Mouse (Mus musculus) gastrocnemius, adult 2 months (tissue): ENCODE results near the gene Fzd9. TPM values are rescaled to one million over a fixed set of nuclear protein-coding genes. Genes with fewer than 3 reads are reported as not detected.
A peak's percentile ranks its signal among the peaks of the same experiment; 100 is the strongest.

Source experiments
- DNase-seq: peaks from one replicate; pipeline ENCODE4 v3.0.0; 2022
- H3K27ac ChIP-seq: fragments of 200-600 bp; 2 replicates; pipeline ENCODE4 v1.8.1; 2022; ENCODE audit warnings: mild to moderate bottlenecking
- H3K4me3 ChIP-seq: fragments of 200-600 bp; 2 replicates; pipeline ENCODE4 v1.8.1; 2022; ENCODE audit warnings: mild to moderate bottlenecking, moderate library complexity
- CTCF ChIP-seq: fragments of 200-600 bp; IDR thresholded peaks from 2 replicates; pipeline ENCODE4 v1.8.1; 2022; ENCODE audit warnings: antibody characterized with exemption, mild to moderate bottlenecking, moderate library complexity
- intact Hi-C: fragments of 180-260 bp; cut with DNase I; formaldehyde crosslinking; loops from one replicate; pipeline ENCODE4 v1.15.1; 2025
- total RNA-seq, 2 experiments: library from RNA; stranded (reverse); gene quantifications; 2 replicates each; pipeline ENCODE4 v1.2.3; 2021

Fzd9 gene
- total RNA-seq, 2 experiments from 2014 or later, result 23.1 to 52.1 TPM

GRCm38 (mm10) chr5:135264548-135264947 lies 13.5 kb upstream of the Fzd9 start:
- no peak overlapping the region for H3K4me3 ChIP-seq
- no peak for DNase-seq
- TF ChIP-seq CTCF, result no peak
- H3K27ac ChIP-seq, result no peak overlapping the region
- intact Hi-C loops, result no loop called here

DNA sequence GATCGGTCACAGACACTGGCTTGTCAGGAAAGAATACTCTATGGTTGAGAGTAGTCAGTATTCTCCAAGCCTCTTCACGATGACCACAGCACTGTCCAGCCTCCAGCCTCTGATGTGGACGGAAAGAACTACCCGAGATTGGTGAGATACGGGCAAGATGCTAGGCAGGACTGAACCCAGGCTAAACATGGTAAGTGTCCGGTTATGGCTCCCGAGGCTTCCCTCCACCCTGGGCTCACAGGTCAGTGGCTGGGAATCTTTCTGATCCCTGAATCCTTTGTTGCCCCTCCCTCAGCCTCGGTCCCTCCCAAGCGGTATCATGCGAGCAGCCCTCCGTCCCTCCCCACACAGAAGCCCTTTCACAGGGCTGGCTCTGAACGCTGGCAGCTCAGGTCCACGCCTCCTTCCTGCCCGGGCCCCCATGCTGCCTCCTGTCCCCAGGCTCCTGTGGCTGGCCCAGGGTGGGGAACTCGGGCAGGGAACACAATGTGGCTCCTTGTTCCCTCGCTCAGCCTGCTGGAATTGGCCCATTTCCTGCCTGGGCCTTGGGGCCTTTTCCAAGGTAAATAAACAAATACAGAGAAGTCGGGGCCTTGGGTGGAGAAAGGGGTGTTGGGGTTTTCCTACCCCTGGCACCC lies 13.0 kb upstream of the Fzd9 start:
- no peak for DNase-seq
- intact Hi-C loops, result no loop called here

DNA sequence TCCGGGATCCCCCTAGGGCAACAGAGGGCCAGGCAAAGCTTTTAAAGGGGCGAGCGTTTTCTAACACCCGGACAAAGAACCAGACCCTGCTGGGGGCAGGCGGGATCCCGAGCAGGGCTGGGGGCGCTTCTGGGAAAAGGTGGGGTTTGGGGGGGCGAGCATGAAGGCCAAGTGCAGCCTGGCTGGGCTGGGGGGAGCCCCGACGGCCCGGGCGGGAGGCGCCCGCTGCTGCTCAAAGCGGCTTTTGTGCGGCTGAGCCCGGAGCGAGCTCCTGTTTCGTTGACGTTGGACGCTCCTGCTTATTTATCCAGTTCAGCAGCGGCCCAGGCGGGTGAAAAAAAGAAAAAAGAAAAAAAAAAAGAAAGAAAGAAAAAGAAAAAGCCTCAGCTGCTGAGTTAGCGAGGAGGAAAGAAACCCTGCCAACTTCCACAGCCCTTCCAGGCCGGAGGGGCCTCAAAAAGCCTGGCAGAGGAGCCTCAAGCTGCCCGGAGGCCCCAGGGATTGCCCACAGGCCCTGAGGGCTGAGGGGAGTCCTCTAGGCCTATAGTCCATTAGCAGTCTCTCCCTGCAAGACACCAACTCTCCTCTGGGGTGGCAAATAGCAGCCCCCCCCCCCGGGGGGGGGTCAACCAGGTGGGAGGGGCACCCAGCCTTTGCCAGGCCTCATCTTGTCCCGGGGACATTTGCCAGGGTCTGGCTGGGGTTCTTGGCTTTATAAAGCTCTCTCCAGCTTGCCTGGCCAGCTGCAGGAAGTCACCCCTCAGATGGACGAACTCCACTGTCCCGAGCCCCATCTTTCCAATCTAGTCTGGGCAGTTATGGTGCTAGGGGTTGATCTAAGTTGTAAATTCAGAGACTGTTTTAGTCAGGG lies 7.5 kb upstream of the Fzd9 start:
- intact Hi-C loops, result no loop called here
- peak overlapping the region; percentile 51 for H3K27ac ChIP-seq
- DNase-seq, result no peak
- no peak for TF ChIP-seq CTCF
- peak overlapping the region; percentile 49 for H3K4me3 ChIP-seq

More for the DNA sequence above, 13.0 kb upstream of the Fzd9 start:
- peak overlapping the region; percentile 28; the same call in 1 of the 2 replicates for H3K27ac ChIP-seq
- peak overlapping the region; percentile 34 for H3K4me3 ChIP-seq
- TF ChIP-seq CTCF, result no peak

- DNase-seq, result no peak
- Histone ChIP-seq H3K27ac (no peak overlapping the region), H3K4me3 (no peak overlapping the region)
- TF ChIP-seq CTCF, result peak; percentile 23
- intact Hi-C loops, result no loop called here
Observed at GRCm38 (mm10) chr5:135257559-135257958, 6.5 kb upstream of the Fzd9 start.

DNA sequence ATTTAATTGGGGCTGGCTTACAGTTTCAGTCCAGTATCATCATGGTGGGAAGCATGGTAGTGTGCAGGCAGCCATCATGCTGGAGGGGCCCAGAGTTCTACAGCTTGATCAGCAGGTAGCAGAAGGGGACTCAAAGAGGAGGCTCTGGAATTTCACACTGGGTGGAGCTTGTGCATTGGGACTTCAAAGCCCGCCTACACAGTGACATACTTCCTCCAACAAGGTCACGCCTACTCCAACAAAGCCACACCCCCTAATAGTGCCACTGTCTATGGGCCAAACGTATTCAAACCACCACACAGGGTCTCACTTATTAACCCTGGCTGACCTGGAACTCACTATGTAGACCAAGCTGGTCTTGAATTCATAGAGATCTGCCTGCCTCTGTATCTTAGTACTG lies 5.1 kb upstream of the Fzd9 start:
- Histone ChIP-seq H3K4me3 (no peak overlapping the region), H3K27ac (no peak overlapping the region)
- no peak for TF ChIP-seq CTCF
- no peak for DNase-seq
- intact Hi-C loops, result no loop called here

DNA sequence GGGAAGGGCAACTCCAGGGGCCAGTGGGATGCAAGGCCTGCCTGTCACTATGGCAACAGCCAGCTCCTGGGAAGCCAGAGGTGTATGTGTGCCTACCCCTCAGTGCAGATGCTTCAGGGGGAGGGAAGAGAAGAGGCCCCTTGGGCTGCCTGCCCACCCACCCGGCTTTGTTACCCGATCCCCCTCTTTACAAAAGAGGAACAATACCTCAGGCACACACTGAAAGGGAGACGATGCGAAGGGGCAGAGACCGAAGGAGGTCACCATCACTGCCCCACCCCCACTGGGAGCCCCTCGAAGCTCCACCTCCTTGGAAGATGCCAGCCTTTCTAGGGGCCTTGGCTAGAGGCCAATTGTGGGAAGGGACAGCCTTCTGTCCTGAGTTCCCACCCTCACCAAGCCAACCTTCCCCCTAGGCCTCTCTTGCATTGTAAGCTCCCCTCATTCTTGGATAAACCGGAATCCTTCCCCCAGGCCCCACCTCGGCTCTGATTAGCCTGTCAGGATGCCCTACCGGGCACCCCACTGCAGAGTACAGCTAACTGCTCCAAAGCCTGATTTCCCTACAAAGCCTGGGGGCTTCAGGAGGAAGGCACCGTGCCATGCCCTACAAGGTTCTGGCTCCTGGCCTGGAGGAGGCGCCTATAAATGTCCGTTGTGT lies 2.8 kb upstream of the Fzd9 start:
- no peak overlapping the region for H3K27ac ChIP-seq
- DNase-seq, result no peak
- intact Hi-C loops, result no loop called here
- TF ChIP-seq CTCF, result no peak
- H3K4me3 ChIP-seq, result no peak overlapping the region

GRCm38 (mm10) chr5:135250186-135251078 lies 598 bp downstream of the Fzd9 start:
- peak overlapping the region; percentile 84 for H3K27ac ChIP-seq
- peak; percentile 65 for DNase-seq
- intact Hi-C loops, result loop anchor here (2.0 kb wide), 1 partner anchor 20 kb away; no protein-coding TSS in a partner anchor
- peak overlapping the region; percentile 82 for H3K4me3 ChIP-seq
- no peak for TF ChIP-seq CTCF

- peak overlapping the region; percentile 82 for H3K4me3 ChIP-seq
- TF ChIP-seq CTCF, result no peak
- intact Hi-C loops, result no loop called here
- H3K27ac ChIP-seq, result peak overlapping the region; percentile 84
- DNase-seq, result no peak
Observed at GRCm38 (mm10) chr5:135248956-135249676, 1.9 kb downstream of the Fzd9 start.

DNA sequence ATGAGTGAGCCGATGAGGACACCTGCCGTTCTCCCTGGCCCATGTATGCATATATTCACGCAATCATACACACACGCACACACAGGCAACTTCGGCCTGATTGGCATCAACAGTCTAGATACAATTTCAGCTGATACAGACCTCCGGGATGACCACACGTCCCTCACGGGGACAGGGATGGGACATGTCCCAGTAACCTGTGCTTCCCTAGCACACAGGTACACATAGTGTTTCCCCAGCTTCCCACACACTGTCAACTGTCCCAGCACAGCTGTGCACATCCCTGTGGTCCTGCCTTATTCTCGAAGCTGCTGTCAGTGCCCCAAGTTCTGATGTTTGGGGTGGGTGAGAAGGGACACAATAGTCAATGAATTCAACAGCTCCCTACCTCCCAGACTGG lies 3.7 kb downstream of the Fzd9 start:
- TF ChIP-seq CTCF, result no peak
- intact Hi-C loops, result no loop called here
- DNase-seq, result no peak
- no peak overlapping the region for H3K27ac ChIP-seq
- H3K4me3 ChIP-seq, result peak overlapping the region; percentile 82

DNA sequence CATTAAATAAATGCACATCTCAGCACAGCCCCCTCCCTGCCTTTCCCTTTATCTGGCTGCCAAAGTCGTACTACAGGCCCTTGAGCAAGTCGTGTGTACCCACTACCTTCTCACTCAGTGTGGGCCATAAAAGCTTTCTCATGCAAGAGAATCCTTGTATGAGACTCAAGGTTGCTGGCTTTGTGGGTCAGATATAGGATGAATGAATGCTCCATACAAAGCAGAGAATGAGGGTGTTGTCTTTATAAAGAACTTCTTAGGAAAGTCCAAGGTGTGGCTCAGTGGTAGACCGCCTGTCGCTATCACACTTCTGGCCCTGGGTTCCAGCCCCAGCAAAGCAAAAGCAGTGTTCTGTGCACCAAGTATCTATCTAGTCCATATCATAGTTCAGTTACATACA lies 4.5 kb downstream of the Fzd9 start:
- no peak overlapping the region for H3K4me3 ChIP-seq
- DNase-seq, result no peak
- no peak for TF ChIP-seq CTCF
- H3K27ac ChIP-seq, result 0 out of 2 replicates have a peak overlapping the region, but pooled peaks have one; percentile 3
- intact Hi-C loops, result no loop called here

DNA sequence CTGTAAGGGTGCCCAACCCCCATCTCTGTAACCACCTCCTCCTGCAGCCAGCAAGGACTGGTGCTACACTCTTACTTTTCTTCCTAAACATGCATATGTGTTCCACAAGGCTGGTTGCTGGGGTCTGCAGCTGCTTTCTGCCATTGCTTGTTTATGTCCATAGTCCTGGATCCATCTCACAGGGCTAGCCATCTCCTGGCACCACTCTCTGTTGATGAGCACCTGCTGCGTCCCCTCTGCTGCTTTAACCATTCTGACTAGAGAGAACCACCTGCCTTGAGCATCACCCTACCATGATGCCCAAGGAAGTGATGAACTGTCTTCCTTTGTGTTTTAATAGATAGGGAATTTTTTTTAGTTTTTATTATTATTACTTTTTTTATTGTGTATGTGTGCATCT lies 7.9 kb downstream of the Fzd9 start:
- TF ChIP-seq CTCF, result no peak
- Histone ChIP-seq H3K4me3 (no peak overlapping the region), H3K27ac (peak overlapping the region; percentile 87)
- no peak for DNase-seq
- intact Hi-C loops, result no loop called here
